Mouse (Mus musculus) lung, postnatal 10 days (tissue): ENCODE results near the gene Smtnl2.
A peak's percentile ranks its signal among the peaks of the same experiment; 100 is the strongest.
"Not testable (repeated sequence)": the region's sequence is repeated elsewhere in the genome, so short reads cannot be mapped to it uniquely, and the experiment has no call there.

Experiments
- DNase-seq: peaks from one replicate; pipeline ENCODE4 v3.0.0; 2021

Gene Smtnl2

DNA sequence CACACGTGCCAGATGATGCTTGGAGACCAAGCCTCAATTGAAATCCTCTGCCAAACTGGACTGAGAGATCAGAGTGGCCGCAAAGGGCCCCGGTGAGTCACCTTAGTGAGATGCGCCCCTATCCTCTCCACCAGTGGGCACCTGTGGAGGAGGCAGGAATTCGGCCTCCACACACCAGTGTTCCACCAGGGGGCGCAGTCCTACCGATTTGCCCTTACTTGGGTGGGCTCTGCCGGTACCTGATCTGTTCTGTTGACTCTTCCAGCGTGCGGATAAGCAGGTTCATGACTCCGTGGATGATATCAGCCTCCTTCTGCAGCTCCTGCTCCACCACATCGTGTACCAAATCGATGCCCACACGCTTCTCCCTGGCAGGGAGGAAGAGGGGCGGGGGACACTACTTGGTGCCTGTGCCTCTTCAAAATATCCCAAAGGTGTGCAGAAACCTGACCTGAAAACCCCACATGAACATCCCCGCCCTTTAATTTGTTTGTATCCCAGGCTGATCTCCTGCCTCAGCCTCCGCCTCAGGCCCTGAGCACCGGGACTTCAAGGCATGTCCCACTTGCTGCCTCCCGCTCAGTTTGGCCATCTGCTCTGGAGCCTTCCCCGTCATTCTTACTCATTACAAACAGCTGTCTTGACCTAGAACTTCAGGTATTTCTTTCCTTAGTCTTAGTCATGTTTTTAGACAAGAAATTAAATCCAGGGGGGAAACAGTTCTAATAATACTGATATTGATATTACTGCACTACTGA lies 56.4 kb downstream of the Smtnl2 start:
- peak; percentile 81 for DNase-seq

DNA sequence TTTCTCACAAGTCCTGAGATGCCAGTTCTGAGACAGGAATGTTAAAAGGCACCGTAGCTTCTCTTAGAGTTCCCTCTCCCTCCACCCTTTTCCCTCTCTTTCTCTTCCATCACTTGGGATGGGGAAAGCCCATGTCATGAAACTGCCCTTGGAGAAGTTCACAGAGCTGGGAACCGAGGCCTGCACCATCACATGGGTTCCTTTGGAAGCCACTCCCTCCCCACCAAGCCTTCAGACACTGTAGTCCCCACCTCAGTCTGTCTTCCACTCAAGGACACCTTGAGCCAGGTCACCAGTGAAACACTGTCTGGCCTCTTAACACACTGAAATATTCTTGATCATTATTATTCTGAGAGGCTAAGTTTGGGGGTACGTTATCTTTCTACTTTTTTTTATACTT lies 58.3 kb downstream of the Smtnl2 start:
- no peak for DNase-seq

DNA sequence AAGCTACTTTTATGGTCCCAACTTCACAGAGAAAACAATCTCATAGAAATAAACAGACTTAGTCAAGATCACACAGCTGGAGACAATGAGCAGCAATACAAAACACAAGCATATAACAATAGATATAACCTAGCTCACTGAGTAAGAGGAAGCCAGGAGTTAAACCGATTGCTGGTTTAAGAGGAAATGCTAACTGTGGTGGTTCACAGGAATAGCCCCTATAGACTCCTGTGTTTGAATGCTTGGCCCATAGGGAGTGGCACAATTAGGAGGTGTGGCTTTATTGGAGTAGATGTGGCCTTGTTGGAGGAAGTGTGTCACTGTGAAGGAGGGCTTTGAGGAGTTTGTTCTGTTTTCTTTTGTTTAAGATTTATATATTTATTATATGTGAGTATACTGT lies 59.2 kb downstream of the Smtnl2 start:
- no peak for DNase-seq

DNA sequence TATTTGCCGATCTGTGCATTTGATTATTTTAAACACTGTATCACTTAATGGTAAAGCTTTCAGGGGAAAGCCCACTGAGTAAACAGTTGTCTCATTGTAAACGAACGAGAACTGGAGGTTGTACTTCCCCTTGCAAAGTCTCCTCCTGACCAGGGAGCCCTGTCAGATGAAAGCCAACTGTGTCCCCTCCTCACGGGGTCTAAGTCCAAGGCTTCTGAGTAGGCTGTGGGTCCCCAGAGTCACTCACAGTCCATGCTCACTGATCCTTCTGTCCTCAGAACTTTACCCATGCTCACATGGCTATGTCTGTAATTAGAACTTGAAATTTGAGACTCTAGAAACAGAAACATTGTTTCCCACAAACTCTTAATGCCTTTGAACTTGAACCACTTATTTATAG lies 61.9 kb downstream of the Smtnl2 start:
- DNase-seq = no peak

DNA sequence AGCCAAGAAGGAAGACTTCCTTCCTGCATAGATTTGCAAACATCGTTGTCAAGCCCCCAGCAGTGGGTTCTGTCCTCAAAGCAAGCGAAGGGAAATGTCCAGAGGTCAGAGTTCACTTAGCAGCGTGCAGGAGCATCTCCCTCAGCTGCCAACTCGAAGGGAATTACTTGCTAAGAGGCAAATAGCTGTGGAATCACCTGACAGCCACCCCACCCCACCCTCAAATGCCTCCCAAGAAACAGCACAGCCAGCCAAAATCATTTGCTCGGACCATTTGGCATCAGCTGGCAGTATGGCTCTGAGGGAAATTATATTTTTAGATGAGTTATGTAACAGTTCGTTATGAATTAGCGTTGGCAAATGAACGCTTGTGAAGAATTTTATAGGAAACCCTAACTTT lies 62.5 kb downstream of the Smtnl2 start:
- DNase-seq = peak; percentile 22

DNA sequence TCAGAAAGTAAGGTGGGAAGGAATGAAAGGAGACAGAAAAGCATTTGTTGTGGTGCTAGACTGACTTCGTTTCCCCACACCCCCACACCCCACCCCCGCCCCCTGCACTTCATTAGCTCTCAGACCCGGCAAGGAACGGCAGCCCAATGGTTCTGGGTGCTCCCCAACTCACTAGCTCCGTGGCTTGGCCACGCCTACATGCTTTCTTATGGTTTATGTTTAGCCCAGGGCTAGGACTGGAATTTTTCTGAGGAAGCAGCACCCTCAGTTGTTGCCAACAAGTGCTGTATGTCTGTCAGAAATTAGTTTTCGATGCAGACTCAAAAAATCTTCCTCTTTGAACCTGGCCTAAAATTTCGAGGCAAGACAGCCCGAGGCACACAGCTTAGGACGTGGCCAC lies 63.0 kb downstream of the Smtnl2 start:
- DNase-seq = peak; percentile 45

DNA sequence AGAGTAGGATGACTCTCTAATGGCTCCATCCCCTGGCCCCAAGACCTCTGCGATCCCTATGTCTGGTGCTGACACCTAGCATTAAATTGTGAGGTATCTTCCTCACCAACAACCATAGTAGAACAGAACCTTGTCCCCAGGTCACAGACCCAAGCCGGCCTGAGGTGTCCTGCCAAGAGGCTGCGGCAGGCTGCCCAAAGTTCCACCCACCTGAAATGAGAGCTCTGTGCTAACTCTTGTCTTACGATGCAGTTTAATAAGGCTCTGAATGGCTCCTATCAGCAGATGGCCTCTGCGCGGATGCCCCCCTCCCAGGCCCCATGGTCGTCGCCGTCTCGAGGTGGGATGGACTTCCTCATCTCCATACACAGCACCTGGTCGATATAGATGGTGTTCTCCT lies 67.0 kb downstream of the Smtnl2 start:
- no peak for DNase-seq

DNA sequence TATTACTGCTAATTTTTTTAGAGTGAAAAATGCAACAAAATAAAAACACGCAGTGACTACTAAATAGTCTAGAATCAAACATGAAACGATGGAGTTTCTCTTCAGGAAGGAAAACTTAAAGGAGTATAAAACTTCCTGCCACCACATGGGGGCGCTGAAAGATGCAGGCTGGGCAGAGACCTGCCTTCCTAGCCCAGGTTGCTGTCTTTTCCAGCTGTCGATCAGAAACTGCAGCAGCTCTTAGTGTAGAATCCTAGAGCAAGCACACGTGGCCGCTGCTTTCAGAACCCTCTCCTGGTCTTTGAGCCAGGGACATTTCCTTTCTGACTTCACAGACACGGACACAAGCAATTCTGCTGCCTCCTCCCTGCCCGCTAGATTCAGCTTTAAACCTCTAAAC lies 67.6 kb downstream of the Smtnl2 start:
- peak; percentile 80 for DNase-seq

DNA sequence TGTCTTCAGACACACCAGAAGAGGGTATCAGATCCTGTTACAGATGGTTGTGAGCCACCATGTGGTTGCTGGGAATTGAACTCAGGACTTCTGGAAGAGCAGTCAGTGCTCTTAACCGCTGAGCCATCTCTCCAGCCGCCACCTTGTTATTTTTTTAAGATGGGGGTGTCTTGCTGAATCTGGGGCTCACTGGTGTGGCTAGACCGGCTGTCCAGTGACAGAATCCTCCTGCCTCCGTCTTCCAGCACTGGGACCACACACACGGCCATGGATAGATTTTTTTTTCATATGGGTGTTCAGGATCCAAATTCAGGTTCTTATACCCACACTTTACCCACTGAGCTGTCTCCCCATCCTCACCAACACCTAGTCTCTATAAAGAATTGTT lies 68.3 kb downstream of the Smtnl2 start:
- not testable (repeated sequence) for DNase-seq

DNA sequence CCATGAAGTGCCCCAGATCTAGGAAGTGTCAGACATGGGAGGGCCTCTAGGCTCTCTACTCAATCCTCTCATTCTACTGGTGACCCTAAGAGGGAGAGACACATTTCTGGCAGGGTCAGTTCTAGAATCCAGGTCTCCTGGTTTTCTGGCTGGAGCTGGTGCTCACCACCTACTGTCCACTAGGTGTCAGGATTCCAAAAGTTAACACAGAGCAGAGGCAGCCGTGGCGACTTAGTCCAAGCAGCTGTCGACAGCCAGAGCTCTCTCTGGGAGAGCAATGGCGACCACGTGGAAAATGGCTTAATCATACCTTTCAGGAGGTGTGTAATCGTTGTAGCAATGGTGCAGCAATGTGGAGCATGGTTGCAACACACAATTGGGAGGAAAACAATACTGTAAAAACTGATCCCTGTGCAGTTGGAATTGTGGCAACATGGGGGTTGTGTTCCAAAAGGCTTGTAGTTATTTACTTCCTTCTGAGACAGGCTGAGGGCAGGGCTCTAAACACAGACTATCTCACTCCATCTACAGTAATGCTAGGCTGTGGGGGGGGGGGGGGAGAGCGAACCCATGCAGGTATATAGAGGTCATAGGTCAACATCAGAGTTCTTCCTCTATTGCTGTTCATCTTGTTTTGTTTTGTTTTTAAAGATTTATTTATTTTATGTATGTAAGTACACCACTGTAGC lies 68.8 kb downstream of the Smtnl2 start:
- peak; percentile 78 for DNase-seq

DNA sequence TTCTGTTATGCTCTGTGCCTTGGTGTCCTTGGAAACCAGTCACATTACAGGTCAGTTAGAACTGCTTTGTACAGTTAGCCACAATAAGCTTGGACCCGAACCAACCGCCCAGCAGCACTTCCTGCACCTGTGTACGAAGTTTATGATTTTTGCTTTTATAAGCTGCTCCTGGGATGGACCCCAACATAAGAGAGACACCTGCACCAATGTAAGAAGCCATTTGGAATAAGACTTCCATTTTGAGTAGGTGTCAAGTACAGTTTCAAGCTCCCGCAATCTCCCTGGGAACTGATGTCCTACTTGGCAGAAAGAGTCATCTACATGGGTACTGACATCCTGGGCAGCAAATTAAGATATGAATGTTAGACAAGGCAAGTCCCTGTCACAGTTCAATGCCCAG lies 71.8 kb downstream of the Smtnl2 start:
- no peak for DNase-seq
